Mouse (Mus musculus): Measurements from ENCODE around the gene Psme3. TPM values are rescaled to one million over a fixed set of nuclear protein-coding genes. Genes with fewer than 3 reads are reported as not detected.

Gene Psme3
- polyA plus RNA-seq, 1 experiment from 2014 or later = 84.6 TPM

- no peak for ATAC-seq (ENCODE audit: insufficient number of reproducible peaks, insufficient read depth, low FRiP score, low read depth)
- Histone ChIP-seq H3K4me1 (ENCODE audit: control insufficient read depth, insufficient read depth, low read length) (no peaks in the 10 kb centered on the region), H3K4me3 (ENCODE audit: low read depth, low read length) (no peak overlapping the region), H3K9me3 (ENCODE audit: control insufficient read depth, low read depth, low read length) (no peaks in the 10 kb centered on the region), H3K4me2 (replicated peaks; ENCODE audit: low read depth, low read length) (no peak overlapping the region), H3K9ac (replicated peaks; ENCODE audit: low read depth, low read length) (no peak overlapping the region), H3K27ac (ENCODE audit: low read length) (no peak overlapping the region), H3K36me3 (ENCODE audit: control insufficient read depth, insufficient read depth, low read length) (no peaks in the 10 kb centered on the region), H3K27me3 (ENCODE audit: control insufficient read depth, insufficient read depth, low read length) (no peaks in the 10 kb centered on the region)
- 62% methylated on average over 5 of the region's 5 CpGs for WGBS
Observed at GRCm38 (mm10) chr11:101364531-101364931, 48.5 kb downstream of the Psme3 start.

- 79% methylated on average over 8 of the region's 8 CpGs for WGBS
- Histone ChIP-seq H3K36me3 (ENCODE audit: control insufficient read depth, insufficient read depth, low read length) (no peaks in the 10 kb centered on the region), H3K4me3 (ENCODE audit: low read depth, low read length) (no peak within 1 kb of the TSS), H3K4me2 (replicated peaks; ENCODE audit: low read depth, low read length) (no peak within 1 kb of the TSS), H3K27ac (ENCODE audit: low read length) (no peak within 1 kb of the TSS), H3K4me1 (ENCODE audit: control insufficient read depth, insufficient read depth, low read length) (no peaks in the 10 kb centered on the region), H3K27me3 (ENCODE audit: control insufficient read depth, insufficient read depth, low read length) (no peaks in the 10 kb centered on the region), H3K9ac (replicated peaks; ENCODE audit: low read depth, low read length) (no peak within 1 kb of the TSS), H3K9me3 (ENCODE audit: control insufficient read depth, low read depth, low read length) (no peaks in the 10 kb centered on the region)
- no peak for ATAC-seq (ENCODE audit: insufficient number of reproducible peaks, insufficient read depth, low FRiP score, low read depth)
Observed at GRCm38 (mm10) chr11:101367326-101367935, 51.4 kb downstream of the Psme3 start, which contains the start of gene G6pc. TSS of gene G6pc (plus strand) at chr11:101367561.

DNA sequence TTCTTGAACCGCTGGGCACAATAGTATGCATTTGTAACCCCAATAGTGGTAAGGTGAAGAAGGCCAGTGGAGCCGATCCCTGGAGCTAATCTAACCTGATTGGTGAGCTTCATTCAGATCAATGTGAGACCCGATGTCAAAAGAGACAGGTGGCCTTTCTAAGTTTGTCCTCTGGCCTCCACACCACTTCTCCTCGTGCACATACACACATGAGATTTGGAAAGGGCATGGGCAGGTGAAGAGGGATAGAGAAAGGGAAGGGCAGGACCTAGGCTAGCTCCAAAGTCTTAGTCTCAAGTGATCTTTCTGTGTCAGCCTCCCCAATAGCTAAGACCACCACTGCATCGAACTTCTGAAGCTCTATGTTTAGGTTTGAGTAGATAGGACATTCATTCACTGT is 54.1 kb downstream of the Psme3 start:
- Histone ChIP-seq H3K27me3 (ENCODE audit: control insufficient read depth, insufficient read depth, low read length) (no peaks in the 10 kb centered on the region), H3K4me3 (ENCODE audit: low read depth, low read length) (no peak overlapping the region), H3K27ac (ENCODE audit: low read length) (no peak overlapping the region), H3K4me1 (ENCODE audit: control insufficient read depth, insufficient read depth, low read length) (no peaks in the 10 kb centered on the region), H3K9me3 (ENCODE audit: control insufficient read depth, low read depth, low read length) (no peaks in the 10 kb centered on the region), H3K4me2 (replicated peaks; ENCODE audit: low read depth, low read length) (no peak overlapping the region), H3K36me3 (ENCODE audit: control insufficient read depth, insufficient read depth, low read length) (no peaks in the 10 kb centered on the region), H3K9ac (replicated peaks; ENCODE audit: low read depth, low read length) (no peak overlapping the region)
- no peak for ATAC-seq (ENCODE audit: insufficient number of reproducible peaks, insufficient read depth, low FRiP score, low read depth)
- WGBS = 68% methylated on average over 5 of the region's 5 CpGs

Small RNA genes lying within 50 kb of the gene (microRNA-seq; reads per million reads assigned to microRNA genes)
- not detected for gene Gm25593

Other genes with a start within 250 kb of the Psme3 start
- 11.2 and 14.2 TPM in 2 replicates for gene Naglu, start 246.2 kb upstream of the Psme3 start, polyA plus RNA-seq (2014; fragmentation: Nextera tagmentation; extraction: Ambion mirVana)
- gene Hsd17b1, start 237.8 kb upstream of the Psme3 start, polyA plus RNA-seq (2014; fragmentation: Nextera tagmentation; extraction: Ambion mirVana) = not detected in 2 replicates
- gene Coasy, start 233.6 kb upstream of the Psme3 start, polyA plus RNA-seq (2014; fragmentation: Nextera tagmentation; extraction: Ambion mirVana) = 37.9 and 41.3 TPM in 2 replicates
- gene Mlx, start 228.9 kb upstream of the Psme3 start, polyA plus RNA-seq (2014; fragmentation: Nextera tagmentation; extraction: Ambion mirVana) = 36.7 and 46.0 TPM in 2 replicates
- 29.7 and 36.4 TPM in 2 replicates for gene Psmc3ip, start 220.8 kb upstream of the Psme3 start, polyA plus RNA-seq (2014; fragmentation: Nextera tagmentation; extraction: Ambion mirVana)
- 8.0 and 9.1 TPM in 2 replicates for gene Retreg3, start 196.3 kb upstream of the Psme3 start, polyA plus RNA-seq (2014; fragmentation: Nextera tagmentation; extraction: Ambion mirVana)
- 70.5 and 70.9 TPM in 2 replicates for gene Tubg1, start 196.3 kb upstream of the Psme3 start, polyA plus RNA-seq (2014; fragmentation: Nextera tagmentation; extraction: Ambion mirVana)
- gene Tubg2, start 160.3 kb upstream of the Psme3 start, polyA plus RNA-seq (2014; fragmentation: Nextera tagmentation; extraction: Ambion mirVana) = 3.6 and 4.5 TPM in 2 replicates
- gene Cntnap1, start 145.7 kb upstream of the Psme3 start, polyA plus RNA-seq (2014; fragmentation: Nextera tagmentation; extraction: Ambion mirVana) = 2.1 and 2.2 TPM in 2 replicates
- gene Plekhh3, start 144.9 kb upstream of the Psme3 start, polyA plus RNA-seq (2014; fragmentation: Nextera tagmentation; extraction: Ambion mirVana) = 25.6 and 26.0 TPM in 2 replicates
- 0.14 and 0.33 TPM in 2 replicates for gene Ccr10, start 140.8 kb upstream of the Psme3 start, polyA plus RNA-seq (2014; fragmentation: Nextera tagmentation; extraction: Ambion mirVana)
- gene Ezh1, start 89.8 kb upstream of the Psme3 start, polyA plus RNA-seq (2014; fragmentation: Nextera tagmentation; extraction: Ambion mirVana) = 17.7 and 19.1 TPM in 2 replicates
- 123 and 128 TPM in 2 replicates for gene Ramp2, start 70.2 kb upstream of the Psme3 start, polyA plus RNA-seq (2014; fragmentation: Nextera tagmentation; extraction: Ambion mirVana)
- gene Vps25, start 62.5 kb upstream of the Psme3 start, polyA plus RNA-seq (2014; fragmentation: Nextera tagmentation; extraction: Ambion mirVana) = 153 and 154 TPM in 2 replicates
- gene Wnk4, start 55.6 kb upstream of the Psme3 start, polyA plus RNA-seq (2014; fragmentation: Nextera tagmentation; extraction: Ambion mirVana) = 21.9 and 26.8 TPM in 2 replicates
- 0.87 and 1.6 TPM in 2 replicates for gene Cntd1, start 37.2 kb upstream of the Psme3 start, polyA plus RNA-seq (2014; fragmentation: Nextera tagmentation; extraction: Ambion mirVana)
- 207 and 215 TPM in 2 replicates for gene Coa3, start 37.1 kb upstream of the Psme3 start, polyA plus RNA-seq (2014; fragmentation: Nextera tagmentation; extraction: Ambion mirVana)
- gene Becn1, start 13.9 kb upstream of the Psme3 start, polyA plus RNA-seq (2014; fragmentation: Nextera tagmentation; extraction: Ambion mirVana) = 140 and 144 TPM in 2 replicates
- 1.3 and 1.8 TPM in 2 replicates for gene Aoc2, start 8.8 kb downstream of the Psme3 start, polyA plus RNA-seq (2014; fragmentation: Nextera tagmentation; extraction: Ambion mirVana)
- 3.2 TPM in 2 replicates for gene Aoc3, start 14.4 kb downstream of the Psme3 start, polyA plus RNA-seq (2014; fragmentation: Nextera tagmentation; extraction: Ambion mirVana)
- gene G6pc, start 51.3 kb downstream of the Psme3 start, polyA plus RNA-seq (2014; fragmentation: Nextera tagmentation; extraction: Ambion mirVana) = not detected in 2 replicates
- 69.6 and 74.0 TPM in 2 replicates for gene Aarsd1, start 101.4 kb downstream of the Psme3 start, polyA plus RNA-seq (2014; fragmentation: Nextera tagmentation; extraction: Ambion mirVana)
- 8.5 and 9.8 TPM in 2 replicates for gene Gm27029, start 108.6 kb downstream of the Psme3 start, polyA plus RNA-seq (2014; fragmentation: Nextera tagmentation; extraction: Ambion mirVana)
- 12.0 and 13.5 TPM in 2 replicates for gene Rundc1, start 108.9 kb downstream of the Psme3 start, polyA plus RNA-seq (2014; fragmentation: Nextera tagmentation; extraction: Ambion mirVana)
- 18.0 and 24.1 TPM in 2 replicates for gene Ptges3l, start 109.1 kb downstream of the Psme3 start, polyA plus RNA-seq (2014; fragmentation: Nextera tagmentation; extraction: Ambion mirVana)
- 373 and 398 TPM in 2 replicates for gene Rpl27, start 126.1 kb downstream of the Psme3 start, polyA plus RNA-seq (2014; fragmentation: Nextera tagmentation; extraction: Ambion mirVana)
- gene Ifi35, start 132.2 kb downstream of the Psme3 start, polyA plus RNA-seq (2014; fragmentation: Nextera tagmentation; extraction: Ambion mirVana) = 22.4 and 23.0 TPM in 2 replicates
- 11.6 and 14.2 TPM in 2 replicates for gene Rnd2, start 148.8 kb downstream of the Psme3 start, polyA plus RNA-seq (2014; fragmentation: Nextera tagmentation; extraction: Ambion mirVana)
- gene Vat1, start 150.0 kb downstream of the Psme3 start, polyA plus RNA-seq (2014; fragmentation: Nextera tagmentation; extraction: Ambion mirVana) = 47.6 and 52.7 TPM in 2 replicates
- gene Brca1, start 235.7 kb downstream of the Psme3 start, polyA plus RNA-seq (2014; fragmentation: Nextera tagmentation; extraction: Ambion mirVana) = 14.7 and 18.2 TPM in 2 replicates
- 59.8 and 62.0 TPM in 2 replicates for gene Nbr1, start 235.9 kb downstream of the Psme3 start, polyA plus RNA-seq (2014; fragmentation: Nextera tagmentation; extraction: Ambion mirVana)

Data from stomach, embryonic 14.5 days (tissue).